Mouse (Mus musculus): ENCODE data around the gene Esrp2. TPM values are rescaled to one million over a fixed set of nuclear protein-coding genes. Genes with fewer than 3 reads are reported as not detected.

Gene Esrp2
- polyA plus RNA-seq, 1 experiment from 2014 or later = 6.6 TPM

GRCm38 (mm10) chr8:106108729-106109128, 28.0 kb downstream of the Esrp2 start:
- no peak overlapping the region for H3K27ac ChIP-seq
- no peak overlapping the region for H3K4me2 ChIP-seq
- no peaks in the 10 kb centered on the region for H3K27me3 ChIP-seq (replicated peaks)
- no peak overlapping the region for H3K9ac ChIP-seq
- peaks cover 77% of the 10 kb centered on the region for H3K36me3 ChIP-seq
- H3K4me1 ChIP-seq = no peaks in the 10 kb centered on the region
- no peak overlapping the region for H3K4me3 ChIP-seq
- H3K9me3 ChIP-seq (replicated peaks) = no peaks in the 10 kb centered on the region
- WGBS (ENCODE audit: insufficient replicate concordance) = 87% methylated on average over 3 of the region's 3 CpGs
- no peak for ATAC-seq

- no peak overlapping the region for H3K4me2 ChIP-seq
- H3K9me3 ChIP-seq (replicated peaks) = no peaks in the 10 kb centered on the region
- no peaks in the 10 kb centered on the region for H3K4me1 ChIP-seq
- WGBS (ENCODE audit: insufficient replicate concordance) = 90% methylated on average over 4 of the region's 4 CpGs
- no peak for ATAC-seq
- H3K4me3 ChIP-seq = no peak overlapping the region
- H3K36me3 ChIP-seq = peaks cover 81% of the 10 kb centered on the region
- no peaks in the 10 kb centered on the region for H3K27me3 ChIP-seq (replicated peaks)
- no peak overlapping the region for H3K27ac ChIP-seq
- no peak overlapping the region for H3K9ac ChIP-seq
These were observed 28.7 kb downstream of the Esrp2 start for GRCm38 (mm10) chr8:106108080-106108479.

GRCm38 (mm10) chr8:106106193-106106592, 30.6 kb downstream of the Esrp2 start:
- Histone ChIP-seq H3K9me3 (replicated peaks) (no peaks in the 10 kb centered on the region), H3K4me2 (no peak overlapping the region), H3K27me3 (replicated peaks) (no peaks in the 10 kb centered on the region), H3K9ac (no peak overlapping the region), H3K27ac (no peak overlapping the region), H3K36me3 (peaks cover 85% of the 10 kb centered on the region), H3K4me1 (no peaks in the 10 kb centered on the region), H3K4me3 (no peak overlapping the region)
- no peak for ATAC-seq
- 60% methylated on average over 1 of the region's 1 CpGs for WGBS (ENCODE audit: insufficient replicate concordance)

- Histone ChIP-seq H3K4me2 (no peak overlapping the region), H3K9ac (no peak overlapping the region), H3K27ac (no peak overlapping the region), H3K4me3 (no peak overlapping the region), H3K4me1 (no peaks in the 10 kb centered on the region), H3K27me3 (replicated peaks) (no peaks in the 10 kb centered on the region), H3K9me3 (replicated peaks) (no peaks in the 10 kb centered on the region), H3K36me3 (peaks cover 78% of the 10 kb centered on the region)
- WGBS (ENCODE audit: insufficient replicate concordance) = 54% methylated on average over 2 of the region's 2 CpGs
- ATAC-seq = no peak
These were observed 32.9 kb downstream of the Esrp2 start for GRCm38 (mm10) chr8:106103888-106104287.

GRCm38 (mm10) chr8:106102321-106102720, 34.5 kb downstream of the Esrp2 start:
- no peaks in the 10 kb centered on the region for H3K27me3 ChIP-seq (replicated peaks)
- no peak overlapping the region for H3K9ac ChIP-seq
- no peaks in the 10 kb centered on the region for H3K9me3 ChIP-seq (replicated peaks)
- no peak overlapping the region for H3K27ac ChIP-seq
- no peaks in the 10 kb centered on the region for H3K4me1 ChIP-seq
- no peak overlapping the region for H3K4me3 ChIP-seq
- H3K36me3 ChIP-seq = peaks cover 72% of the 10 kb centered on the region
- no peak overlapping the region for H3K4me2 ChIP-seq
- ATAC-seq = no peak
- WGBS (ENCODE audit: insufficient replicate concordance) = 78% methylated on average over 4 of the region's 4 CpGs

Other genes starting within 250 kb of the Esrp2 start
- gene Nrn1l, start 243.4 kb downstream of the Esrp2 start, polyA plus RNA-seq (2016; fragmentation: Nextera tagmentation; extraction: Ambion mirVana) = 0.29 TPM in 1 of 2 replicates, not detected in the other
- 13.1 and 14.3 TPM in 2 replicates for gene Pskh1, start 236.5 kb downstream of the Esrp2 start, polyA plus RNA-seq (2016; fragmentation: Nextera tagmentation; extraction: Ambion mirVana)
- 0.94 and 1.0 TPM in 2 replicates for gene Ctrl, start 203.1 kb downstream of the Esrp2 start, polyA plus RNA-seq (2016; fragmentation: Nextera tagmentation; extraction: Ambion mirVana)
- 77.2 and 84.6 TPM in 2 replicates for gene Psmb10, start 198.5 kb downstream of the Esrp2 start, polyA plus RNA-seq (2016; fragmentation: Nextera tagmentation; extraction: Ambion mirVana)
- gene Lcat, start 193.6 kb downstream of the Esrp2 start, polyA plus RNA-seq (2016; fragmentation: Nextera tagmentation; extraction: Ambion mirVana) = 26.3 and 29.2 TPM in 2 replicates
- gene Slc12a4, start 170.9 kb downstream of the Esrp2 start, polyA plus RNA-seq (2016; fragmentation: Nextera tagmentation; extraction: Ambion mirVana) = 18.2 and 18.6 TPM in 2 replicates
- gene Dpep3, start 157.5 kb downstream of the Esrp2 start, polyA plus RNA-seq (2016; fragmentation: Nextera tagmentation; extraction: Ambion mirVana) = not detected in 2 replicates
- gene Dus2, start 145.6 kb downstream of the Esrp2 start, polyA plus RNA-seq (2016; fragmentation: Nextera tagmentation; extraction: Ambion mirVana) = 16.0 and 16.5 TPM in 2 replicates
- gene Dpep2nb, start 131.0 kb downstream of the Esrp2 start, polyA plus RNA-seq (2016; fragmentation: Nextera tagmentation; extraction: Ambion mirVana) = not detected in 2 replicates
- gene Ddx28, start 125.1 kb downstream of the Esrp2 start, polyA plus RNA-seq (2016; fragmentation: Nextera tagmentation; extraction: Ambion mirVana) = 14.7 TPM in 2 replicates
- 5.0 and 5.8 TPM in 2 replicates for gene Nfatc3, start 78.1 kb downstream of the Esrp2 start, polyA plus RNA-seq (2016; fragmentation: Nextera tagmentation; extraction: Ambion mirVana)
- gene Pla2g15, start 13.4 kb upstream of the Esrp2 start, polyA plus RNA-seq (2016; fragmentation: Nextera tagmentation; extraction: Ambion mirVana) = 9.8 TPM in 2 replicates
- 17.4 and 22.2 TPM in 2 replicates for gene Slc7a6, start 31.9 kb upstream of the Esrp2 start, polyA plus RNA-seq (2016; fragmentation: Nextera tagmentation; extraction: Ambion mirVana)
- gene Slc7a6os, start 74.0 kb upstream of the Esrp2 start, polyA plus RNA-seq (2016; fragmentation: Nextera tagmentation; extraction: Ambion mirVana) = 20.1 and 21.9 TPM in 2 replicates
- gene Prmt7, start 74.0 kb upstream of the Esrp2 start, polyA plus RNA-seq (2016; fragmentation: Nextera tagmentation; extraction: Ambion mirVana) = 43.2 and 45.6 TPM in 2 replicates
- 0.61 and 0.92 TPM in 2 replicates for gene Smpd3, start 201.0 kb upstream of the Esrp2 start, polyA plus RNA-seq (2016; fragmentation: Nextera tagmentation; extraction: Ambion mirVana)

Measured in liver, embryonic 12.5 days (tissue).